Mouse (Mus musculus): ENCODE measurements around the gene Irx3.

The Irx3 gene

GRCm38 (mm10) chr8:91801839-91802238, at the start of gene Irx3:
Gene Irx3 (minus strand): TSS chr8:91802067.
- DNase-seq (ENCODE audit: low read depth, low spot score) = peak; percentile 82

- no peak for DNase-seq (ENCODE audit: low read depth, low spot score)
These were observed 49.5 kb upstream of the Irx3 start for GRCm38 (mm10) chr8:91851359-91851758.

DNA sequence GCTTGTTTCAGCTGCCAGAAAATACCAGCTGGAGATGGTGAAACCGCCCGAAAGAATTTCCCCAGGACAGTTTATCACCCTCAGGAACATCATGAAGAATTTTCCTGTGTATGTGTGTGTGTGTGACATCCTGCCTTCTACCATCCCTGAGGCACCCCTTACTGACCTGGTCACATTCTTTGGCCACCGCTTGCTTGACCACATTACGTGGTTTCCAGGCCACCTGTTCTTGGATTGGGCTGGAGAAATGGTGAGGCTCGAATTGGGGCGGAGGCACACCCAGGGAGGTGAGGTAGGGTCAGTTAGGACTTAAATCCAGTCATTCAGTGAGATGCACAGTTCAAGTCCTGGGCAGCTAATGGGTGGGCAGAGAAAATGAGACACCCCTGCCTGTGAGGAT, 48.1 kb upstream of the Irx3 start:
- no peak for DNase-seq (ENCODE audit: low read depth, low spot score)

GRCm38 (mm10) chr8:91849529-91849928, 47.7 kb upstream of the Irx3 start:
- no peak for DNase-seq (ENCODE audit: low read depth, low spot score)

- DNase-seq (ENCODE audit: low read depth, low spot score) = no peak
These were observed 43.8 kb upstream of the Irx3 start for GRCm38 (mm10) chr8:91845641-91846040.

DNA sequence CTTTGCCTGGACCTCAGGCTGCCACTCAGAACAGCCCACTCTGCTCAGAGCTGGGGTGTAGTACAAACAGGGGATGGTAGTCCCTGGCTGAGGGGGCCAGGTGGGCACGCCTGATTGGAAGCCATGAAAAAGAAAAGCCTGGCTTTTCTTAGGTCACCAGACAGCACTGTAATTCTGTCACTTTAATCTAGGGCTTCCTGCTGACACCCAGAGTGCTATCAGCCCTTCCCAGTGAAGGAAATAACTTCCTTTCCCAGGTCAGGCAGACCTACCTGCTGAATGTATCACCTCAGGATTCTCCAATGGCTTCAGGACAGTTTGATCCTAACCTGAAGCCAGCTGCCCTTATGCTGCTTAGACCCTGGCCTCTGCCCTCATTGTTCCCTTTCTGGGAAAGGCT, 35.3 kb upstream of the Irx3 start:
- DNase-seq (ENCODE audit: low read depth, low spot score) = no peak

- DNase-seq (ENCODE audit: low read depth, low spot score) = no peak
These were observed 34.8 kb upstream of the Irx3 start for GRCm38 (mm10) chr8:91836685-91837084.

- DNase-seq (ENCODE audit: low read depth, low spot score) = no peak
These were observed 25.8 kb upstream of the Irx3 start for GRCm38 (mm10) chr8:91827661-91828060.

DNA sequence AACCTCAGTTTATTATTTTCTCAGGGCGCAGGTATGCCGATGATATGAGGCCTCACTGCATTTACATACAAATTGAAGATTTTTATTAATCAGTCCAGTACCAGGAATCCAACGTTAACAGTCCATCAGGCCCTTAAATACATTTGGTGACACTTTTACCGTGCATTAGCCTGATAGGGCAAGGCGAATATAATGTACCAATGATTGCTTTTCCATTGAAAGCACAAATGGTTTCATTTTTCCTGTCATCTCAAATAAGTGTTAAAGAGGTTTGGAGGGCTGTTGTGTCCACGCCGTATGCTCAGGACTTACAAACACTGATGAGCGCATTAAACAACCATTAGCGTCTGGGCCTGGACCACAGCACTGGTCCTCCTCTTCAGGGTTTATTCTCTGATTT, 25.3 kb upstream of the Irx3 start:
- DNase-seq (ENCODE audit: low read depth, low spot score) = no peak

DNA sequence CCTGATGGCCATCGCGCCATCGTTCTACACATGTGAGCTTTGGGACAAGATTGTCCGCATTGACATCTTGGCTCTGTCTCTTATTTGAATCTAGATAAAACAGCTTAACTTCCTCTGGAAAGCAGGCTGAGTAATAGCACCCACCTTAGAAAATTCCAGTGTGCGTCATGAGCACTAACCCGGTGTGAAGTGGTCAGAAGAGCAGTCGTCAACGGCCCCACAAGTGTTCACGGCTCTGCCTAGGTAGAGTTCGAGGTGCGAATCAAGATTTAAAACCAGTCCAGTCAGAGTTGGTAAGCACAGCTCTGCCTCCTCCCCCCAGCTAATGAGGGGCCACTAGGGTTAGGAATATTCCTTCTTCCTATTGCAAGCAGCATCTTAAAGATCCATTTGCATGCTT, 21.5 kb upstream of the Irx3 start:
- no peak for DNase-seq (ENCODE audit: low read depth, low spot score)

GRCm38 (mm10) chr8:91822746-91823145, 20.9 kb upstream of the Irx3 start:
- DNase-seq (ENCODE audit: low read depth, low spot score) = no peak

GRCm38 (mm10) chr8:91821976-91822375, 20.1 kb upstream of the Irx3 start:
- DNase-seq (ENCODE audit: low read depth, low spot score) = no peak

GRCm38 (mm10) chr8:91819778-91820177, 17.9 kb upstream of the Irx3 start:
- no peak for DNase-seq (ENCODE audit: low read depth, low spot score)

DNA sequence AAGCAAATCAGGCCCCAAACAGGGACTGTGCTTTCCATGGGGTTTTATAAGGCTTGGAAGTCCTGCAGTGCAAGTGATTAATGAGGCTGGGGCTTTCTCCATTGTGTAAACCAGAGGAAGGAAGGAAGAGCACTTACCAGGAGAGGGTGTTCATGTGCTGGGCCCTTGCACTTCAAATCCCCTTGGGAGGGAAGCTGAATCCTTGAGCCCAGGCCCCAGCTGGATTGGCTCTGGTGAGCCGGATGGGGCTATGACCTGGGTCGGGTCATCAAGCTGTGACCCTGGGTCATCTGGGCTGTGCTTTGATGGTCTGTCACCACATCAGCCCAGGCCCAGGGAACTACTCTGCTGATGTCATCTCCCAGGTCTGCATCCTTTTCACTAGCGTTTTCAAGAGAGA, 16.9 kb upstream of the Irx3 start:
- no peak for DNase-seq (ENCODE audit: low read depth, low spot score)

DNA sequence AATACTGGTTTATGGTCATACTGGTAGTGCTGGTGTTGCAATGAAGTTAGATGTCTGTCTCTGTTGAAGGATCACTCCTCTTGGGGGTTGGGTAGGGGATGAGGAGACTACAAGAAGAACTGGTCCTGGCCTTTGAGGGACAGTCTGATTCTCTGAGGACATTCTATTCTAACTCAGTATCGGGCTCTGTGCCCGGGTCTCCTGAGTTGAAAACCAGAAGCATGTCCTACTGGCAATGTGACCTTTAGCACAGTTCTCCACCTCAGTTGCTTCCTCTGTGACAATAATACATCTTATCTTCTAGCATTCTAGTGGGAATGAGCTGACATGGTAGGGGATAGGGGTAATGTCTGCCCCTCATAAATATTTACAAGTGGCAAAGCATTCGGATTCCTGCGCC, 12.2 kb upstream of the Irx3 start:
- DNase-seq (ENCODE audit: low read depth, low spot score) = no peak

GRCm38 (mm10) chr8:91806720-91807241, 4.9 kb upstream of the Irx3 start:
- no peak for DNase-seq (ENCODE audit: low read depth, low spot score)

DNA sequence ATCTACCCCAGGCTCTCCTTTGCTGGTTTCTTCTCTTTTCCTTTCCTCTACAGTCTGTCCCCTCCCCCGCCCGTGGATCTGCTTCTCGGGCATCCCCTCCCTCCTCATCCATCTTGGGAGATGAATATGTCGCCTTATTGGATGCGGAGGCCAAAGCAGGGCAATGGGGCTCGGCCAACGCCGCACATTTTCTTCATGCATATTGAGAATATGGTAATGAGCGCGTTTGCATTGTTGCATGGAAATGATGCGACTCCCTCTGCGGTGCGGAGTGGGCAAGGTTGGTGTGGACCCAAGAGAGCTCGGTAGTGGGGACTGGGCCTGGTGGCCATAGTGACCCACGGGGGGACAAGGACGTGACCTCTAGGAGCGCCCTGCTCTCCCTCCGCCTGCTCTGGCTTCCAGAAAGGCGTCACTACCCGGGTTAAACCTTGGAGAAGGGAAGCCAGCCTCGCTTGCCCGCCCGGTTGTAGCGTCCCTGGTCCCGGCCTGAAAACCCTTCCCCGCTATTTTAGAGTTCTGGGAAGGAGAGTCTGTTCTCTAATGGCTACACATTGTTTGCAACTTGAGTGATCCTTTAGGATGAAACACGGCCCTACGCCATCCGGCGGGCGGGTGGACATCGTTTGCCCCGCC, 4.3 kb upstream of the Irx3 start:
- no peak for DNase-seq (ENCODE audit: low read depth, low spot score)

GRCm38 (mm10) chr8:91805254-91805671, 3.4 kb upstream of the Irx3 start:
- peak; percentile 50 for DNase-seq (ENCODE audit: low read depth, low spot score)

DNA sequence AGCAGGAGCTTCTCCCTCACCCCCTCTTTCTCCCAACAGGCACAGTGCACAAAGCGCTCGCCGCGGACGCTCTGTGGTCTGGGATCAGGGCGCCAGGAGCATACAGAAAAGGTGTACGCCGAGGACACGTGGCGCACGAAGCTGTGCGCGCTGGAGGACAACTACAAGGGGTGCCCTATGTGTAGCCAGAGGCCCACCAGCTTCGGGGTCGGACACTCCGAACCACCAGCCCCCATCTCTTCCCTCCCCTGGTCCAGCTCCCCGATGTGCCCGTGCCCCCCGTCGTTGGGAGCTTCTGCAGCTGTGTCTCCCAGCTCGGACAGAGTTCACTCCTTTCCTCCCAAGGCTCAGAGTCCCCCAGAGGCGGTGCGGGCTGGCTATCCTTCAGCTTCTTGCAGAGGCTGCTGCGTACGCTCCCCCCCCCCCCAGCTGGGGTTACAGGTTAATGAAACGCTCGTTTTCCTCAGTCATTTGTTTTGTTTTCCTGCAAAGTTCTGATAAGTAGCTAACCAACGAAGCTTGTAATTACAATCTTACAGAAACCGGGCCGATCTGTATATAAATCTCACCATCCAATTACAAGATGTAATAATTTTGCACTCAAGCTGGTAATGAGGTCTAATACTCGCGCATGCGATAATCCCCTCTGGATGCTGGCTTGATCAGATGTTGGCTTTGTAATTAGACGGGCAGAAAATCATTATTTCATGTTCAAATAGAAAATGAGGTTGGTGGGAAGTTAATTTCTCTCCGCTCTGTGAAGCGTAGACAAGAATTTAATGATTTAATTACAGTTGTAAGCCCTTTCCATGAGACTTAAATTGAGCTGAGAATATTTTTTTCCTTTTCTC, 2.8 kb upstream of the Irx3 start:
- peak; percentile 26 for DNase-seq (ENCODE audit: low read depth, low spot score)

DNA sequence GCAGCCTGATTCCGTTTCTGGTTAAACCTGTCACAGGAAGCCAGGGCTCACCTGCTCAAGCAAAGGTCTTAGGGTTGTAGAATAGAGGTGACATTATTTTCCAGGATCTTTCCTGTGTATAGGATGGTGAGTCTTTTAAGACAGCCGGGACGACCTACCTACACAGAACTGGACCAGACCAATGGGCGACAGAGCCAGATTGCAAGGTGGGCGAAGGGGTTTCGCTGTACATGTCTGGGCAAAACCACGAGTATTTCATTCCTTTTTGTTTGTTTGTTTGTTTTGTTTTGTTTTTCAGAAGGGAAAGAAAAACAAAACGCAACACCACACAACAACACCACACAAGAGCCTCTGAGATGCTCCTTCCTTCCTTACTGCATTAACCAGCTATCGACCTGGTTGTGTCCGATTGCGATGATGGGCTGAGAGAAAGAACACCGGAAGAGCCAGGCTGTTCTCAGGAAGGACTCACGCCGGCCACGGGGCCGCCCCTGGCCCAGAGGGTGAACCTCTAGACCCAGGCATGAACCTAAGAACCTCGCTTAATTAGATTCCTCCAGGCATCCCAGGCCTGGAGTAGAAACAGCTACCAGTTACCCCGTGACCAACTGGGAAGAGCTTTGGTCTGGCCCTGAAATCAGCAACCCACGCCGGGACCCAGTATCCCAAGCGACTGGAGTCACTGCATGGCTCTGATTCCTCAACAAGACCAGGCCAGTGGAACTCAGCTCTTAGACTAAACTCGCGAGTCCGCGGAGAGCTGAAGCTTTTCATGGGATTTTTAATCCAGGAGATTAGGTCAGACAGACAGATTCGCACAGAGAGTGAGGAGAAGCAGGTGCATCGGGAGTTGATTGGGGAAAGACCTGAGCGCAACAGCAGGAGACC, 1.9 kb upstream of the Irx3 start:
- DNase-seq (ENCODE audit: low read depth, low spot score) = peak; percentile 28

- DNase-seq (ENCODE audit: low read depth, low spot score) = peak; percentile 29
These were observed 795 bp upstream of the Irx3 start for GRCm38 (mm10) chr8:91802401-91803322.

Measured in forelimb bud, embryonic 11.5 days (tissue).